Mouse (Mus musculus) heart, postnatal 0 days (tissue): ENCODE measurements around the gene Sox15.

Experiments
- CTCF ChIP-seq: IDR thresholded peaks from 2 replicates; pipeline ENCODE4 v1.5.1; 2016; ENCODE audit warnings: antibody characterized with exemption, control low read depth, low read depth
- EP300 ChIP-seq: IDR thresholded peaks from 2 replicates; pipeline ENCODE4 v1.6.1; 2016; ENCODE audit warnings: antibody characterized with exemption, low read depth

DNA sequence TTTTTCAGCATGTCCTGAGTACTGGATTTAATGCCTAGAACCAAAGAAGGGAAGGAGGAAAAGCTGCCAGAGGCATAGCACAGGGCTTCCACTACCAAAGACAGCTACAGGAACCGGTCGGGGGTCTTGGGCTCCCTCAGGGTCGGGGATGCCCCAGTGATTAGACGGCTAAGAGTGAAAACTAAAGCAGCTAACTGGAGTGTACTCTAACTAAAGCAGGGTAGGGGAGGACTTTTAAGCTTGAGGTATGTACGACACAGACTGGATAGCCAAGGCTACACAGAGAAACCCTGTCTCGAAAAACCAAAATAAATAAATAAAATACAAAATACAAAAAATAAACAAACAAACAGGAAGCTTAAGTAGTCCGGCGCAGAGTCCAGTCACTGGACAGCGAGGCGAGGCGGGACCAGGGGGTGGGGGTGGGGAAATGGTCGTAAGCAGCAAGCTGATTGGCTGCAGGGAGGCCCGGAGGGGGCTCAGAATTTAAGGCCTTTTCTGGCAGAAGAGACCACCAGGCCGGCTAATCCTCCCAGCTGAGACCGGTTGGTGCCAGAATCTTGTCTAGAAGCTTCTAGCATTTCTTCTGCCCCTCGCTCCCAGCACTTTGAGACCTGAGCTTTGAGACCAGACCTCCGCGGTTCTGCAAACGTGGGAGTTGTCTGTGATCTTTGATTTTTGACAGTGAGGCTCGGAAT lies 33.4 kb upstream of the Sox15 start, which contains the start of gene Sat2:
- TF ChIP-seq CTCF = no peak
- no peak for TF ChIP-seq EP300
